Mouse (Mus musculus): Measurements from ENCODE around the gene Fbxw8. TPM values are rescaled to one million over a fixed set of nuclear protein-coding genes. Genes with fewer than 3 reads are reported as not detected.

Fbxw8 gene
- polyA plus RNA-seq, 1 experiment from 2014 or later = 7.1 TPM

DNA sequence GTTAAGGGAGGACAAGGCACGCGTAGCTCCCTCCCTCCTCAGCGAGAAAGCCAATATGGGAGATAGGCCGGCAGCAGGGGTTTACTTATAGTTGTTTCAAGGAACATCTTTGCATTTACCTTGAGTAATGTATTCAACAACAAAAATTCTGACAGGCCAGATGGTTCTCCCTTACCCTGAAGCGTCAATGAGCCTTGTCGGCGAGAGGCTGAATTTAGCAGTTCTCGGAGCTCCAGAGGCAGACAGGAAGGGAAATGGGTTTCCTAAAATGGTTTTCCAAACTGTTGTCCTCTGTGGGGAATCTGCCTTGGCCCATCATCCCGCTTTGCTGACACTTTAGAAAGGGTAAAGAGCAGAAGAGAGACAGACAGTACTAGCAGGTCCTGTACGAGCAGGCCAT lies 48.6 kb downstream of the Fbxw8 start:
- H3K36me3 ChIP-seq (replicated peaks; ENCODE audit: insufficient read depth, low read length) = peaks cover 17% of the 10 kb centered on the region
- H3K4me3 ChIP-seq (ENCODE audit: low read depth, low read length) = no peak overlapping the region
- DNase-seq = no peak
- H3K27me3 ChIP-seq (ENCODE audit: insufficient read depth, low read length) = no peaks in the 10 kb centered on the region
- H3K4me2 ChIP-seq (ENCODE audit: low read depth, low read length) = no peak overlapping the region
- H3K9ac ChIP-seq (replicated peaks) = no peak overlapping the region
- no peak for ATAC-seq
- H3K4me1 ChIP-seq (ENCODE audit: insufficient read depth) = no peaks in the 10 kb centered on the region; the same call in 1 of the 2 replicates
- no peak for TF ChIP-seq EP300 (IDR thresholded peaks at IDR 0.05; ENCODE audit: low read depth)
- 91% methylated on average over 10 of the region's 10 CpGs for WGBS (ENCODE audit: insufficient replicate concordance)
- no peak overlapping the region for H3K27ac ChIP-seq (ENCODE audit: low read depth)
- H3K9me3 ChIP-seq (ENCODE audit: low read length) = no peaks in the 10 kb centered on the region

DNA sequence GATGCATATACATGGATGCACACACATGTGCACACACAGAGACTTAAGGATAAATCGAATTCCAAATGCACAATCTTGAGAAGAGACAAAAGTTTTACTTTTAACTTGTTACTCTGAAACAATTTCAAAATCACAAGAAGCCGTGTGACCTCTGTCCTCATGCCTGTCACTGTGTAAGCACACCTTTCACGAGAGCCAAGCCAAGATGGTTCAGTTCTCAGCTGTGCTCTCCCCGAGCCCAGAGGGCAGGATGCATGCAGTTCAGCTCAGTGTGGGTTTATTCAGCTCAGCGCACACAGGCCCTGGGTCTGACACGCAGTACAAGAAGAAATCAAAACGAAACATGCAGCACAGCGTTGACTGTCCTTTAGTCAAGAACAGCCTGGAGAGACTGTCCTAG lies 49.7 kb downstream of the Fbxw8 start:
- no peak for DNase-seq
- Histone ChIP-seq H3K9me3 (ENCODE audit: low read length) (no peaks in the 10 kb centered on the region), H3K36me3 (replicated peaks; ENCODE audit: insufficient read depth, low read length) (peaks cover 10% of the 10 kb centered on the region), H3K4me3 (ENCODE audit: low read depth, low read length) (no peak overlapping the region), H3K4me1 (ENCODE audit: insufficient read depth) (no peaks in the 10 kb centered on the region; the same call in 1 of the 2 replicates), H3K27ac (ENCODE audit: low read depth) (no peak overlapping the region), H3K4me2 (ENCODE audit: low read depth, low read length) (no peak overlapping the region), H3K9ac (replicated peaks) (no peak overlapping the region), H3K27me3 (ENCODE audit: insufficient read depth, low read length) (no peaks in the 10 kb centered on the region)
- TF ChIP-seq CTCF (IDR thresholded peaks at IDR 0.05; ENCODE audit: low read depth) = no peak
- TF ChIP-seq EP300 (IDR thresholded peaks at IDR 0.05; ENCODE audit: low read depth) = no peak
- WGBS (ENCODE audit: insufficient replicate concordance) = 74% methylated on average over 8 of the region's 8 CpGs
- no peak for ATAC-seq

DNA sequence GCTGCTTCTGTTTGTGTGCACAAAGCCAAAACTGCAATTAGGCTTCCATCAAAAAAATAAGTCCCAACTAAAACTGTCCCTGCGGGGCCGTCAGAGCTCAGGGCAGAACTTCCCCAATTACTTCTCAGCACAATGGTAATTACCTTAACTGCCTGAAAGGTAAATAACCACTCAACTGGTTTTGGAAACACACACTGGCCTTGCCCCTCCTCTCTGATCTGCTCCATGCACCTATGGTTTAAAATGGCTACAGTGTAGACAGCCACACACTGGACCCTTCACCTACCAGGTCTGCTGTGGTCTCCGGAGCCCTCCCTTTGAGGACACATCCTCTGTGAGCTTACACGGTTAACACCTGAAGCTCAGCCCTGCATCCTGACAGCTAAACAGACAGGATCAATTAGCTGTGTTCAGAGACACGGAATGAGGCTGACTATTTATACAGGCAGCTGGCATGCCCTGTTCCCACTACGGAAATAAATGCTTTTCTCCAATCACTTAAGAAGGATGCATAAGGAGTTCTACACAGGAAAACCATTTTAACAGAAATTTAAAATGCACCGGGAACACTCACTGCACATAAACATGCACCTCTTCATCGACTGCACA lies 55.3 kb downstream of the Fbxw8 start:
- no peak overlapping the region for H3K4me2 ChIP-seq (ENCODE audit: low read depth, low read length)
- H3K9ac ChIP-seq (replicated peaks) = no peak overlapping the region
- no peak overlapping the region for H3K27ac ChIP-seq (ENCODE audit: low read depth)
- DNase-seq (no peak), ATAC-seq (no peak)
- peaks cover 3% of the 10 kb centered on the region; the same call in 1 of the 2 replicates for H3K36me3 ChIP-seq (replicated peaks; ENCODE audit: insufficient read depth, low read length)
- no peaks in the 10 kb centered on the region for H3K27me3 ChIP-seq (ENCODE audit: insufficient read depth, low read length)
- 85% methylated on average over 8 of the region's 8 CpGs for WGBS (ENCODE audit: insufficient replicate concordance)
- H3K9me3 ChIP-seq (ENCODE audit: low read length) = no peaks in the 10 kb centered on the region
- H3K4me3 ChIP-seq (ENCODE audit: low read depth, low read length) = no peak overlapping the region
- TF ChIP-seq CTCF (IDR thresholded peaks at IDR 0.05; ENCODE audit: low read depth) = no peak
- TF ChIP-seq EP300 (IDR thresholded peaks at IDR 0.05; ENCODE audit: low read depth) = no peak
- H3K4me1 ChIP-seq (ENCODE audit: insufficient read depth) = no peaks in the 10 kb centered on the region; the same call in 1 of the 2 replicates

GRCm38 (mm10) chr5:118099069-118099869 lies 56.0 kb downstream of the Fbxw8 start:
- ATAC-seq (no peak), DNase-seq (no peak)
- Histone ChIP-seq H3K36me3 (replicated peaks; ENCODE audit: insufficient read depth, low read length) (peaks cover 7% of the 10 kb centered on the region; the same call in 1 of the 2 replicates), H3K4me3 (ENCODE audit: low read depth, low read length) (no peak overlapping the region), H3K27me3 (ENCODE audit: insufficient read depth, low read length) (no peaks in the 10 kb centered on the region), H3K9ac (replicated peaks) (no peak overlapping the region), H3K4me2 (ENCODE audit: low read depth, low read length) (no peak overlapping the region), H3K4me1 (ENCODE audit: insufficient read depth) (no peaks in the 10 kb centered on the region), H3K9me3 (ENCODE audit: low read length) (no peaks in the 10 kb centered on the region), H3K27ac (ENCODE audit: low read depth) (no peak overlapping the region)
- TF ChIP-seq EP300 (IDR thresholded peaks at IDR 0.05; ENCODE audit: low read depth) (no peak), CTCF (IDR thresholded peaks at IDR 0.05; ENCODE audit: low read depth) (no peak)
- 83% methylated on average over 11 of the region's 11 CpGs for WGBS (ENCODE audit: insufficient replicate concordance)

- TF ChIP-seq CTCF (IDR thresholded peaks at IDR 0.05; ENCODE audit: low read depth) (no peak), EP300 (IDR thresholded peaks at IDR 0.05; ENCODE audit: low read depth) (no peak)
Observed at GRCm38 (mm10) chr5:118096317-118096716, 58.9 kb downstream of the Fbxw8 start.

GRCm38 (mm10) chr5:118095849-118096248 lies 59.4 kb downstream of the Fbxw8 start:
- no peak overlapping the region for H3K4me3 ChIP-seq (ENCODE audit: low read depth, low read length)
- no peak overlapping the region for H3K27ac ChIP-seq (ENCODE audit: low read depth)
- H3K4me1 ChIP-seq (ENCODE audit: insufficient read depth) = no peaks in the 10 kb centered on the region
- no peaks in the 10 kb centered on the region for H3K27me3 ChIP-seq (ENCODE audit: insufficient read depth, low read length)
- no peak for DNase-seq
- no peak for TF ChIP-seq CTCF (IDR thresholded peaks at IDR 0.05; ENCODE audit: low read depth)
- peaks cover 37% of the 10 kb centered on the region for H3K36me3 ChIP-seq (replicated peaks; ENCODE audit: insufficient read depth, low read length)
- WGBS (ENCODE audit: insufficient replicate concordance) = 75% methylated on average over 4 of the region's 4 CpGs
- no peak overlapping the region for H3K4me2 ChIP-seq (ENCODE audit: low read depth, low read length)
- no peaks in the 10 kb centered on the region for H3K9me3 ChIP-seq (ENCODE audit: low read length)
- H3K9ac ChIP-seq (replicated peaks) = no peak overlapping the region
- no peak for ATAC-seq

More at GRCm38 (mm10) chr5:118096317-118096716, 58.9 kb downstream of the Fbxw8 start:
- ATAC-seq = no peak
- Histone ChIP-seq H3K4me3 (ENCODE audit: low read depth, low read length) (no peak overlapping the region), H3K27me3 (ENCODE audit: insufficient read depth, low read length) (no peaks in the 10 kb centered on the region), H3K27ac (ENCODE audit: low read depth) (no peak overlapping the region), H3K4me2 (ENCODE audit: low read depth, low read length) (no peak overlapping the region), H3K36me3 (replicated peaks; ENCODE audit: insufficient read depth, low read length) (peaks cover 34% of the 10 kb centered on the region), H3K9ac (replicated peaks) (no peak overlapping the region), H3K4me1 (ENCODE audit: insufficient read depth) (no peaks in the 10 kb centered on the region), H3K9me3 (ENCODE audit: low read length) (no peaks in the 10 kb centered on the region)
- WGBS (ENCODE audit: insufficient replicate concordance) = 82% methylated on average over 3 of the region's 3 CpGs
- DNase-seq = no peak
